Comparison of ENCODE assay signal across 19 mouse cellular contexts in genomic region chr4:148844921-148845320, GRCm38 (mm10). TPM values are rescaled to one million over a fixed set of nuclear protein-coding genes. Genes with fewer than 3 reads are reported as not detected.
DNase-seq lines count a peak whose midpoint lies in the region; ATAC-seq lines count a peak whose summit lies in the region.
"Had no signal": no experiment of that assay in that cellular context is flagged by ENCODE, and none has a peak within 500 bp of the region (broad histone marks: within the 10 kb centered on the region; RNA-seq: fewer than 3 reads in every experiment).

No protein-coding gene starts in this region.

- no peaks in the 10 kb centered on the region for H3K36me3 ChIP-seq in forebrain, embryonic 12.5 days (replicated peaks)
- no peaks in the 10 kb centered on the region for H3K36me3 ChIP-seq in forebrain, embryonic 13.5 days (ENCODE audit: poor library complexity, severe bottlenecking)
- H3K36me3 ChIP-seq in kidney, embryonic 15.5 days, result no peaks in the 10 kb centered on the region
- H3K36me3 ChIP-seq: embryonic facial prominence, embryonic 13.5 days; forebrain, embryonic 15.5 days; hindbrain, embryonic 12.5 days had no signal

- H3K4me3 ChIP-seq in forebrain, embryonic 12.5 days (replicated peaks), result no peak overlapping the region
- no peak overlapping the region for H3K4me3 ChIP-seq in forebrain, embryonic 13.5 days
- H3K4me3 ChIP-seq in kidney, embryonic 15.5 days (replicated peaks), result no peak overlapping the region
- H3K4me3 ChIP-seq: embryonic facial prominence, embryonic 13.5 days; forebrain, embryonic 15.5 days; heart, embryonic 10.5 days; hindbrain, embryonic 12.5 days had no signal

- DNase-seq in kidney, adult 18-20 months, result no peak
- DNase-seq in retina, adult 2 months (ENCODE audit: low read depth, low spot score), result peak; percentile 75
- DNase-seq in retina, embryonic 14.5 days (ENCODE audit: low spot score), result no peak
- no peak for DNase-seq in thymus, postnatal 25 days
- DNase-seq: adrenal gland, postnatal 14 days; cerebellum, adult 18-20 months; cerebellum, adult 9-11 months; cerebellum, postnatal 36 days; gastrocnemius, postnatal 10 days; heart, adult 18-20 months; heart, postnatal 10 days; heart, postnatal 4 days had no signal

- H3K9me3 ChIP-seq in forebrain, embryonic 12.5 days, result no peaks in the 10 kb centered on the region
- H3K9me3 ChIP-seq in forebrain, embryonic 13.5 days (replicated peaks), result no peaks in the 10 kb centered on the region
- no peaks in the 10 kb centered on the region for H3K9me3 ChIP-seq in kidney, embryonic 15.5 days (replicated peaks)
- H3K9me3 ChIP-seq: embryonic facial prominence, embryonic 13.5 days; forebrain, embryonic 15.5 days; heart, embryonic 10.5 days; hindbrain, embryonic 12.5 days had no signal

- H3K4me2 ChIP-seq in forebrain, embryonic 12.5 days, result no peak overlapping the region
- H3K4me2 ChIP-seq in forebrain, embryonic 13.5 days, result no peak overlapping the region
- peak overlapping the region; percentile 12; the same call in 1 of the 2 replicates for H3K4me2 ChIP-seq in kidney, embryonic 15.5 days
- H3K4me2 ChIP-seq: embryonic facial prominence, embryonic 13.5 days; forebrain, embryonic 15.5 days; hindbrain, embryonic 12.5 days had no signal

- WGBS in forebrain, embryonic 12.5 days, result 20% methylated on average over 7 of the region's 7 CpGs
- WGBS in forebrain, embryonic 13.5 days, result 21% methylated on average over 7 of the region's 7 CpGs
- 24% methylated on average over 7 of the region's 7 CpGs for WGBS in kidney, embryonic 15.5 days

- ATAC-seq in forebrain, embryonic 12.5 days (ENCODE audit: low FRiP score), result peak; percentile 30; the same call in 1 of the 2 replicates
- ATAC-seq in forebrain, embryonic 13.5 days, result no peak
- 0 out of 2 replicates have a peak, but pooled peaks have one; percentile 34 for ATAC-seq in kidney, embryonic 15.5 days (replicated peaks; ENCODE audit: low FRiP score)
- ATAC-seq: forebrain, embryonic 15.5 days had no signal

- H3K9ac ChIP-seq in forebrain, embryonic 12.5 days, result no peak overlapping the region
- no peak overlapping the region for H3K9ac ChIP-seq in forebrain, embryonic 13.5 days
- no peak overlapping the region for H3K9ac ChIP-seq in kidney, embryonic 15.5 days
- H3K9ac ChIP-seq: embryonic facial prominence, embryonic 13.5 days; forebrain, embryonic 15.5 days; hindbrain, embryonic 12.5 days had no signal

- peaks cover 29% of the 10 kb centered on the region for H3K4me1 ChIP-seq in forebrain, embryonic 12.5 days
- peaks cover 25% of the 10 kb centered on the region for H3K4me1 ChIP-seq in forebrain, embryonic 13.5 days
- H3K4me1 ChIP-seq in kidney, embryonic 15.5 days, result peaks cover 55% of the 10 kb centered on the region

- peaks cover 64% of the 10 kb centered on the region for H3K27me3 ChIP-seq in forebrain, embryonic 12.5 days
- peaks cover 42% of the 10 kb centered on the region for H3K27me3 ChIP-seq in forebrain, embryonic 13.5 days
- H3K27me3 ChIP-seq in kidney, embryonic 15.5 days, result peaks cover 13% of the 10 kb centered on the region
- H3K27me3 ChIP-seq: forebrain, embryonic 15.5 days had no signal

- no peak overlapping the region for H3K27ac ChIP-seq in forebrain, embryonic 12.5 days
- no peak overlapping the region for H3K27ac ChIP-seq in forebrain, embryonic 13.5 days
- H3K27ac ChIP-seq in kidney, embryonic 15.5 days, result 0 out of 2 replicates have a peak overlapping the region, but pooled peaks have one; percentile 1
- H3K27ac ChIP-seq: embryonic facial prominence, embryonic 13.5 days; forebrain, embryonic 15.5 days; heart, embryonic 10.5 days; hindbrain, embryonic 12.5 days had no signal

RNA-seq across cellular contexts. Expression of gene Casz1, which starts 40.7 kb away (rescaled TPM):
- polyA plus RNA-seq in forebrain, embryonic 12.5 days (2016; fragmentation: Nextera tagmentation; extraction: Ambion mirVana), result 2.8 and 3.1 TPM in 2 replicates
- 1.3 and 1.9 TPM in 2 replicates for polyA plus RNA-seq in forebrain, embryonic 13.5 days (2015; fragmentation: Nextera tagmentation; extraction: Ambion mirVana)
- 7.1 and 7.3 TPM in 2 replicates for polyA plus RNA-seq in kidney, embryonic 15.5 days (2015; fragmentation: Nextera tagmentation; extraction: Ambion mirVana)
